Comparison of ENCODE assay signal across 19 mouse cellular contexts in genomic region chr3:122338897-122339296, GRCm38 (mm10). TPM values are rescaled to one million over a fixed set of nuclear protein-coding genes. Genes with fewer than 3 reads are reported as not detected.
DNase-seq lines count a peak whose midpoint lies in the region; ATAC-seq and TF ChIP-seq lines count a peak whose summit lies in the region.
"Had no signal": no experiment of that assay in that cellular context is flagged by ENCODE, and none has a peak within 500 bp of the region (broad histone marks: within the 10 kb centered on the region; RNA-seq: fewer than 3 reads in every experiment).

No protein-coding gene starts in this region.

- no peaks in the 10 kb centered on the region for H3K27me3 ChIP-seq in kidney, postnatal 0 days (ENCODE audit: insufficient read depth, low read length)
- H3K27me3 ChIP-seq in midbrain, embryonic 10.5 days (ENCODE audit: low read depth, poor library complexity, severe bottlenecking), result 0 out of 2 replicates have a peak, but pooled peaks cover 4% of the 10 kb centered on the region
- H3K27me3 ChIP-seq in midbrain, embryonic 16.5 days (ENCODE audit: control insufficient read depth, insufficient read depth, low read depth, low read length), result no peaks in the 10 kb centered on the region
- H3K27me3 ChIP-seq in liver, embryonic 15.5 days, result no peaks in the 10 kb centered on the region
- no peaks in the 10 kb centered on the region for H3K27me3 ChIP-seq in hindbrain, embryonic 13.5 days
- H3K27me3 ChIP-seq: embryonic facial prominence, embryonic 12.5 days; forebrain, embryonic 15.5 days had no signal

- no peak overlapping the region for H3K27ac ChIP-seq in kidney, postnatal 0 days
- 0 out of 2 replicates have a peak overlapping the region, but pooled peaks have one; percentile 3 for H3K27ac ChIP-seq in midbrain, embryonic 10.5 days (replicated peaks)
- H3K27ac ChIP-seq in midbrain, embryonic 16.5 days (ENCODE audit: low read length), result no peak overlapping the region
- no peak overlapping the region for H3K27ac ChIP-seq in liver, embryonic 15.5 days (replicated peaks)
- H3K27ac ChIP-seq in hindbrain, embryonic 13.5 days, result no peak overlapping the region
- H3K27ac ChIP-seq in gastrocnemius, adult 2 months, result no peak overlapping the region
- H3K27ac ChIP-seq: embryonic facial prominence, embryonic 12.5 days; forebrain, embryonic 15.5 days; heart, adult 2 months; heart, embryonic 15.5 days; hindbrain, embryonic 10.5 days had no signal

- no peaks in the 10 kb centered on the region for H3K36me3 ChIP-seq in kidney, postnatal 0 days (ENCODE audit: insufficient read depth, low read length)
- no peaks in the 10 kb centered on the region for H3K36me3 ChIP-seq in midbrain, embryonic 10.5 days
- no peaks in the 10 kb centered on the region for H3K36me3 ChIP-seq in midbrain, embryonic 16.5 days (ENCODE audit: control insufficient read depth, insufficient read depth, low read length)
- H3K36me3 ChIP-seq in liver, embryonic 15.5 days (replicated peaks), result no peaks in the 10 kb centered on the region
- H3K36me3 ChIP-seq in hindbrain, embryonic 13.5 days, result no peaks in the 10 kb centered on the region
- H3K36me3 ChIP-seq: embryonic facial prominence, embryonic 12.5 days; forebrain, embryonic 15.5 days; heart, embryonic 15.5 days; hindbrain, embryonic 10.5 days had no signal

- no peak for TF ChIP-seq CTCF in kidney, postnatal 0 days (IDR thresholded peaks at IDR 0.05; ENCODE audit: low read depth)
- no peak for TF ChIP-seq CTCF in gastrocnemius, adult 2 months (IDR thresholded peaks at IDR 0.05)

- H3K9ac ChIP-seq in kidney, postnatal 0 days (ENCODE audit: low read depth, low read length), result no peak overlapping the region
- no peak overlapping the region for H3K9ac ChIP-seq in midbrain, embryonic 16.5 days (ENCODE audit: low read depth, low read length)
- no peak overlapping the region for H3K9ac ChIP-seq in liver, embryonic 15.5 days
- no peak overlapping the region for H3K9ac ChIP-seq in hindbrain, embryonic 13.5 days
- H3K9ac ChIP-seq: embryonic facial prominence, embryonic 12.5 days; forebrain, embryonic 15.5 days; heart, embryonic 15.5 days had no signal

- H3K9me3 ChIP-seq in kidney, postnatal 0 days (replicated peaks; ENCODE audit: low read length), result no peaks in the 10 kb centered on the region
- no peaks in the 10 kb centered on the region for H3K9me3 ChIP-seq in midbrain, embryonic 10.5 days (replicated peaks)
- H3K9me3 ChIP-seq in midbrain, embryonic 16.5 days (replicated peaks; ENCODE audit: control insufficient read depth, low read length, poor library complexity, severe bottlenecking), result no peaks in the 10 kb centered on the region
- H3K9me3 ChIP-seq in liver, embryonic 15.5 days (replicated peaks), result no peaks in the 10 kb centered on the region
- no peaks in the 10 kb centered on the region for H3K9me3 ChIP-seq in hindbrain, embryonic 13.5 days
- H3K9me3 ChIP-seq: embryonic facial prominence, embryonic 12.5 days; forebrain, embryonic 15.5 days; heart, embryonic 15.5 days; hindbrain, embryonic 10.5 days had no signal

- H3K4me3 ChIP-seq in kidney, postnatal 0 days (replicated peaks; ENCODE audit: low read depth, low read length), result no peak overlapping the region
- H3K4me3 ChIP-seq in midbrain, embryonic 10.5 days, result no peak overlapping the region
- no peak overlapping the region for H3K4me3 ChIP-seq in midbrain, embryonic 16.5 days (ENCODE audit: low read depth, low read length)
- H3K4me3 ChIP-seq in liver, embryonic 15.5 days (replicated peaks), result no peak overlapping the region
- H3K4me3 ChIP-seq in hindbrain, embryonic 13.5 days, result no peak overlapping the region
- H3K4me3 ChIP-seq in gastrocnemius, adult 2 months, result no peak overlapping the region
- H3K4me3 ChIP-seq: embryonic facial prominence, embryonic 12.5 days; forebrain, embryonic 15.5 days; heart, adult 2 months; heart, embryonic 15.5 days; hindbrain, embryonic 10.5 days had no signal

- 0 out of 2 replicates have a peak, but pooled peaks cover 5% of the 10 kb centered on the region for H3K4me1 ChIP-seq in kidney, postnatal 0 days (replicated peaks; ENCODE audit: insufficient read depth, low read length)
- H3K4me1 ChIP-seq in midbrain, embryonic 10.5 days, result peaks cover 6% of the 10 kb centered on the region
- no peaks in the 10 kb centered on the region; the same call in 1 of the 2 replicates for H3K4me1 ChIP-seq in midbrain, embryonic 16.5 days (ENCODE audit: control insufficient read depth, insufficient read depth, low read length)
- 0 out of 2 replicates have a peak, but pooled peaks cover 9% of the 10 kb centered on the region for H3K4me1 ChIP-seq in liver, embryonic 15.5 days (replicated peaks)
- H3K4me1 ChIP-seq in hindbrain, embryonic 13.5 days (replicated peaks), result peaks cover 3% of the 10 kb centered on the region; the same call in 1 of the 2 replicates
- H3K4me1 ChIP-seq: forebrain, embryonic 15.5 days had no signal

- no peak overlapping the region for H3K4me2 ChIP-seq in kidney, postnatal 0 days (ENCODE audit: low read length)
- no peak overlapping the region for H3K4me2 ChIP-seq in midbrain, embryonic 16.5 days (ENCODE audit: low read length)
- H3K4me2 ChIP-seq in liver, embryonic 15.5 days, result no peak overlapping the region
- H3K4me2 ChIP-seq in hindbrain, embryonic 13.5 days, result no peak overlapping the region
- H3K4me2 ChIP-seq: embryonic facial prominence, embryonic 12.5 days; forebrain, embryonic 15.5 days; heart, embryonic 11.5 days; heart, embryonic 15.5 days had no signal

- ATAC-seq in kidney, postnatal 0 days (replicated peaks; ENCODE audit: low FRiP score, low read depth), result peak; percentile 59; the same call in 1 of the 2 replicates
- no peak for ATAC-seq in midbrain, embryonic 16.5 days
- ATAC-seq in liver, embryonic 15.5 days (ENCODE audit: insufficient read depth), result 0 out of 2 replicates have a peak, but pooled peaks have one; percentile 51
- no peak for ATAC-seq in hindbrain, embryonic 13.5 days (ENCODE audit: low FRiP score)
- ATAC-seq: forebrain, embryonic 15.5 days had no signal

- intact Hi-C loops in gastrocnemius, adult 2 months (cut with DNase I), result no loop called here

- WGBS in kidney, postnatal 0 days, result 92% methylated on average over 7 of the region's 7 CpGs
- 93% methylated on average over 7 of the region's 7 CpGs for WGBS in midbrain, embryonic 10.5 days
- 94% methylated on average over 7 of the region's 7 CpGs for WGBS in midbrain, embryonic 16.5 days
- WGBS in liver, embryonic 15.5 days (ENCODE audit: insufficient replicate concordance), result 73% methylated on average over 7 of the region's 7 CpGs
- 92% methylated on average over 7 of the region's 7 CpGs for WGBS in hindbrain, embryonic 13.5 days

- DNase-seq in kidney, postnatal 0 days (ENCODE audit: low spot score), result no peak
- DNase-seq in kidney, adult 9 months, result no peak
- DNase-seq in midbrain, embryonic 10.5 days (ENCODE audit: low spot score), result no peak
- DNase-seq in gastrocnemius, adult 2 months, result no peak
- DNase-seq: adrenal gland, postnatal 10 days; cerebellum, adult 11 months; cerebellum, adult 9-10 months; cerebellum, postnatal 25 days; gastrocnemius, postnatal 14 days; heart, adult 2 months had no signal

RNA-seq across cellular contexts. Expression of gene Bcar3, which starts 45.0 kb away (rescaled TPM):
- polyA plus RNA-seq in kidney, postnatal 0 days (2015; fragmentation: Nextera tagmentation; extraction: Ambion mirVana), result 18.8 and 20.7 TPM in 2 replicates
- 21.8 and 22.9 TPM in 2 replicates for polyA plus RNA-seq in midbrain, embryonic 10.5 days (2016; fragmentation: Nextera tagmentation; extraction: Ambion mirVana)
- polyA plus RNA-seq in midbrain, embryonic 16.5 days (2015; fragmentation: Nextera tagmentation; extraction: Ambion mirVana), result 7.5 and 7.6 TPM in 2 replicates
- polyA plus RNA-seq in liver, embryonic 15.5 days (2015; fragmentation: Nextera tagmentation; extraction: Ambion mirVana), result 5.2 and 6.1 TPM in 2 replicates
- polyA plus RNA-seq in hindbrain, embryonic 13.5 days (2015; fragmentation: Nextera tagmentation; extraction: Ambion mirVana), result 6.1 and 7.9 TPM in 2 replicates
- 1 to 10 TPM; 4.9 to 5.2 TPM for total RNA-seq in gastrocnemius, adult 2 months (2021)
- total RNA-seq: MEL had no signal

Comparison
In these comparisons a context has a peak if more than half of its experiments do, and no peak if none do; other contexts are left out.
1. ATAC-seq: peak in kidney, postnatal 0 days (single experiment) and liver, embryonic 15.5 days (single experiment); none in midbrain, embryonic 16.5 days (single experiment) and hindbrain, embryonic 13.5 days (single experiment).